Mouse (Mus musculus): ENCODE measurements around the gene Pcx. TPM values are rescaled to one million over a fixed set of nuclear protein-coding genes. Genes with fewer than 3 reads are reported as not detected.

Gene Pcx
- polyA plus RNA-seq, 1 experiment from 2014 or later = 16.7 TPM

GRCm38 (mm10) chr19:4536606-4537005 lies 26.3 kb downstream of the Pcx start:
- WGBS = 66% methylated on average over 3 of the region's 3 CpGs
- ATAC-seq (ENCODE audit: low FRiP score, low TSS enrichment) = no peak

DNA sequence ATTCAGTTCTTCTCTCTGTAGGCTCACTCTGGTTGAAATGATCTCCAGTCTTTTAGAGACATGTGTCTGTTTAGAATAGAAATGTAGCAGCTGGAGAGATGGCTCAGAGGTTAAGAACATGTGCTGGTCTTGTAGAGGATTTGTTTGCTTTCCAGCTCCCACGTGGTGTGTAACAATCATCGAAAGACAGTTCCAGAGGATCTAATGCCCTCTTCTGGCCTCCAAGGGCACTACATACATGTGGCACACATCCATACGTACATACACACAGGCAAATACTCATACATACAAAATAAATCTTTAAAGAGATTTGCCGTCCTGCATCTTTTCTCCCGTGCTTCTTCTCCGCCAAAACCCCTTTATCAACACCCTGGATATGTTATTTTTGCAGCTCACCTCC lies 30.0 kb downstream of the Pcx start:
- H3K9me3 ChIP-seq (ENCODE audit: control insufficient read depth, low read length) = no peaks in the 10 kb centered on the region
- no peaks in the 10 kb centered on the region for H3K27me3 ChIP-seq (ENCODE audit: control insufficient read depth, insufficient read depth, low read length)
- H3K4me3 ChIP-seq (ENCODE audit: low read length) = no peak overlapping the region
- 83% methylated on average over 6 of the region's 6 CpGs for WGBS
- no peak overlapping the region for H3K9ac ChIP-seq (ENCODE audit: low read depth, low read length)
- no peaks in the 10 kb centered on the region for H3K4me1 ChIP-seq (ENCODE audit: control insufficient read depth, insufficient read depth, low read length)
- no peak overlapping the region for H3K27ac ChIP-seq (ENCODE audit: low read depth, low read length)
- no peak overlapping the region for H3K4me2 ChIP-seq (replicated peaks; ENCODE audit: low read depth, low read length)
- no peaks in the 10 kb centered on the region for H3K36me3 ChIP-seq (ENCODE audit: control insufficient read depth, insufficient read depth, low read length)
- no peak for ATAC-seq (ENCODE audit: low FRiP score, low TSS enrichment)

More at GRCm38 (mm10) chr19:4536606-4537005, 26.3 kb downstream of the Pcx start:
- Histone ChIP-seq H3K4me3 (ENCODE audit: low read length) (no peak overlapping the region), H3K9me3 (ENCODE audit: control insufficient read depth, low read length) (no peaks in the 10 kb centered on the region), H3K9ac (ENCODE audit: low read depth, low read length) (no peak overlapping the region), H3K27me3 (ENCODE audit: control insufficient read depth, insufficient read depth, low read length) (no peaks in the 10 kb centered on the region), H3K27ac (ENCODE audit: low read depth, low read length) (no peak overlapping the region), H3K4me2 (replicated peaks; ENCODE audit: low read depth, low read length) (no peak overlapping the region), H3K36me3 (ENCODE audit: control insufficient read depth, insufficient read depth, low read length) (no peaks in the 10 kb centered on the region), H3K4me1 (ENCODE audit: control insufficient read depth, insufficient read depth, low read length) (no peaks in the 10 kb centered on the region)

GRCm38 (mm10) chr19:4540992-4541391 lies 30.7 kb downstream of the Pcx start:
- 46% methylated on average over 3 of the region's 3 CpGs for WGBS
- no peak for ATAC-seq (ENCODE audit: low FRiP score, low TSS enrichment)
- Histone ChIP-seq H3K36me3 (ENCODE audit: control insufficient read depth, insufficient read depth, low read length) (no peaks in the 10 kb centered on the region), H3K27me3 (ENCODE audit: control insufficient read depth, insufficient read depth, low read length) (no peaks in the 10 kb centered on the region), H3K4me2 (replicated peaks; ENCODE audit: low read depth, low read length) (no peak overlapping the region), H3K9ac (ENCODE audit: low read depth, low read length) (no peak overlapping the region), H3K27ac (ENCODE audit: low read depth, low read length) (no peak overlapping the region), H3K4me1 (ENCODE audit: control insufficient read depth, insufficient read depth, low read length) (no peaks in the 10 kb centered on the region), H3K4me3 (ENCODE audit: low read length) (no peak overlapping the region), H3K9me3 (ENCODE audit: control insufficient read depth, low read length) (no peaks in the 10 kb centered on the region)

- H3K36me3 ChIP-seq (ENCODE audit: control insufficient read depth, insufficient read depth, low read length) = no peaks in the 10 kb centered on the region
- no peak overlapping the region for H3K4me2 ChIP-seq (replicated peaks; ENCODE audit: low read depth, low read length)
- H3K4me1 ChIP-seq (ENCODE audit: control insufficient read depth, insufficient read depth, low read length) = no peaks in the 10 kb centered on the region
- H3K4me3 ChIP-seq (ENCODE audit: low read length) = no peak overlapping the region
- no peak for ATAC-seq (ENCODE audit: low FRiP score, low TSS enrichment)
- H3K9me3 ChIP-seq (ENCODE audit: control insufficient read depth, low read length) = no peaks in the 10 kb centered on the region
- H3K27me3 ChIP-seq (ENCODE audit: control insufficient read depth, insufficient read depth, low read length) = no peaks in the 10 kb centered on the region
- H3K27ac ChIP-seq (ENCODE audit: low read depth, low read length) = no peak overlapping the region
- H3K9ac ChIP-seq (ENCODE audit: low read depth, low read length) = no peak overlapping the region
Measured at GRCm38 (mm10) chr19:4542081-4542480, 31.8 kb downstream of the Pcx start.

DNA sequence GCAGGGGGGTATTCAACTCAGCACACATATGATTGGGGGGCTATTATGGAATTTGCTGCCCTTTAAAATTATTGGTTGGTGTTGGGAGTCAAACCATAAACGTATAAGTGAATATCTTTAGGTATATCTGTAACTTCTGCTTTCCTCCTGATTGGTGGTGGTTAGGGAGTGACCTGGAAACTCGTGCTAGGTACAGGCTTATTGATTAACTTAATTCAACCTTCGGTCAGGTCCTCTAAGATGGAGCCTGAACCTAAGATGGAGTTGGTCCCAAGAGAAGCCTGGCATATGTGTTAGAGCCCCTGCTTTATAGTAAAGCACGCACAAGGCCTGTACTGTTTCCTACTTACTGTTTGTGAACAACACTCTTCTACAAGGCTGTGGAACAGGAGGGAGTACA lies 34.8 kb downstream of the Pcx start:
- H3K36me3 ChIP-seq (ENCODE audit: control insufficient read depth, insufficient read depth, low read length) = no peaks in the 10 kb centered on the region
- H3K4me2 ChIP-seq (replicated peaks; ENCODE audit: low read depth, low read length) = no peak overlapping the region
- 84% methylated on average over 4 of the region's 4 CpGs for WGBS
- H3K9ac ChIP-seq (ENCODE audit: low read depth, low read length) = no peak overlapping the region
- no peaks in the 10 kb centered on the region for H3K4me1 ChIP-seq (ENCODE audit: control insufficient read depth, insufficient read depth, low read length)
- no peak overlapping the region for H3K4me3 ChIP-seq (ENCODE audit: low read length)
- ATAC-seq (ENCODE audit: low FRiP score, low TSS enrichment) = no peak
- no peaks in the 10 kb centered on the region for H3K9me3 ChIP-seq (ENCODE audit: control insufficient read depth, low read length)
- no peaks in the 10 kb centered on the region for H3K27me3 ChIP-seq (ENCODE audit: control insufficient read depth, insufficient read depth, low read length)
- no peak overlapping the region for H3K27ac ChIP-seq (ENCODE audit: low read depth, low read length)

- no peak for ATAC-seq (ENCODE audit: low FRiP score, low TSS enrichment)
- no peak overlapping the region for H3K4me3 ChIP-seq (ENCODE audit: low read length)
Measured at GRCm38 (mm10) chr19:4545841-4546240, 35.6 kb downstream of the Pcx start.

DNA sequence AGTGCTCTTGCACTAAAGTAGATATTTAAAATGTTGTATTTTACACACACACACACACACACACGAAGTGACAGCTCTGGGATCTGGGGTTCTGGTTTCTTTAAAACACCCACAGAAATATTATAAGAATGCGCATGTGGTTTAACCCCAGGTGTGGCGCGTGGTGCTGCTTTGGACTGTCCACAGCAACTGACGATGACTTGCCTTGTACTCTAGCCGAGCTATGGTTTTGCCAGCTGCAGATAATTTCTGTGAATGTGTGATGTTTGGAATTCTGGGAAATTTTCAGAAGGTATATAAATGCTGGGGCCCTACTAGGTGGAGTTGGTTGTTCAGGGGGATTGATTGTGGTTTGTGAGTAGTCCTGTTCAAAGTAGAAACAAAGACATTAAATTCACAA lies 37.5 kb downstream of the Pcx start:
- H3K36me3 ChIP-seq (ENCODE audit: control insufficient read depth, insufficient read depth, low read length) = no peaks in the 10 kb centered on the region
- no peak for ATAC-seq (ENCODE audit: low FRiP score, low TSS enrichment)
- no peak overlapping the region for H3K27ac ChIP-seq (ENCODE audit: low read depth, low read length)
- no peak overlapping the region for H3K4me3 ChIP-seq (ENCODE audit: low read length)
- H3K4me1 ChIP-seq (ENCODE audit: control insufficient read depth, insufficient read depth, low read length) = no peaks in the 10 kb centered on the region
- 84% methylated on average over 6 of the region's 6 CpGs for WGBS
- no peak overlapping the region for H3K9ac ChIP-seq (ENCODE audit: low read depth, low read length)
- H3K4me2 ChIP-seq (replicated peaks; ENCODE audit: low read depth, low read length) = no peak overlapping the region
- H3K27me3 ChIP-seq (ENCODE audit: control insufficient read depth, insufficient read depth, low read length) = no peaks in the 10 kb centered on the region
- H3K9me3 ChIP-seq (ENCODE audit: control insufficient read depth, low read length) = no peaks in the 10 kb centered on the region

More at GRCm38 (mm10) chr19:4545841-4546240, 35.6 kb downstream of the Pcx start:
- H3K36me3 ChIP-seq (ENCODE audit: control insufficient read depth, insufficient read depth, low read length) = no peaks in the 10 kb centered on the region
- no peaks in the 10 kb centered on the region for H3K4me1 ChIP-seq (ENCODE audit: control insufficient read depth, insufficient read depth, low read length)
- H3K9me3 ChIP-seq (ENCODE audit: control insufficient read depth, low read length) = no peaks in the 10 kb centered on the region
- WGBS = 88% methylated on average over 6 of the region's 6 CpGs
- no peak overlapping the region for H3K9ac ChIP-seq (ENCODE audit: low read depth, low read length)
- H3K4me2 ChIP-seq (replicated peaks; ENCODE audit: low read depth, low read length) = no peak overlapping the region
- H3K27me3 ChIP-seq (ENCODE audit: control insufficient read depth, insufficient read depth, low read length) = no peaks in the 10 kb centered on the region
- H3K27ac ChIP-seq (ENCODE audit: low read depth, low read length) = no peak overlapping the region

GRCm38 (mm10) chr19:4548305-4548883 lies 38.1 kb downstream of the Pcx start:
- WGBS = 77% methylated on average over 3 of the region's 3 CpGs
- H3K4me2 ChIP-seq (replicated peaks; ENCODE audit: low read depth, low read length) = no peak overlapping the region
- no peaks in the 10 kb centered on the region for H3K9me3 ChIP-seq (ENCODE audit: control insufficient read depth, low read length)
- H3K27me3 ChIP-seq (ENCODE audit: control insufficient read depth, insufficient read depth, low read length) = no peaks in the 10 kb centered on the region
- no peak overlapping the region for H3K4me3 ChIP-seq (ENCODE audit: low read length)
- H3K4me1 ChIP-seq (ENCODE audit: control insufficient read depth, insufficient read depth, low read length) = no peaks in the 10 kb centered on the region
- no peaks in the 10 kb centered on the region for H3K36me3 ChIP-seq (ENCODE audit: control insufficient read depth, insufficient read depth, low read length)
- no peak for ATAC-seq (ENCODE audit: low FRiP score, low TSS enrichment)
- H3K9ac ChIP-seq (ENCODE audit: low read depth, low read length) = no peak overlapping the region
- no peak overlapping the region for H3K27ac ChIP-seq (ENCODE audit: low read depth, low read length)

DNA sequence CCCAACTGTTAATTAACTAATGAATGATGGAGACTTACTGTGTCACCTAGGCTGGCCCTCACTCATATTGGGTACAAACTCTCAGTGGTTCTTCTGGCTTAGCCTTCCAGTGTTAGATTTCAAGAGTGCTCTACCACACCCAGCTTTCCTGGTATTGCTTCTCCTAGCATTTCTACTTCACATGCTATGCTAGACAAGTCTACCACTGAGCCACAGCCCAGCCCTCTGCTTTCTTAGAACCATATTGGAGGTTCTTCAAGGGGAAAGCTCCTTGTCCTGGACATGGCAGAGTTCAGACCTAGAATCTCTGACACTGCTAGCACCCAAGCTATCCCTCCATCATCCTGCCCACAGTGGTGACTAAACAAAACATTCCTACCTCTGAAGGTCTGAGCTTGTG lies 44.0 kb downstream of the Pcx start:
- no peak for ATAC-seq (ENCODE audit: low FRiP score, low TSS enrichment)
- Histone ChIP-seq H3K27me3 (ENCODE audit: control insufficient read depth, insufficient read depth, low read length) (no peaks in the 10 kb centered on the region), H3K4me3 (ENCODE audit: low read length) (no peak overlapping the region)

More for the DNA sequence above, 44.0 kb downstream of the Pcx start:
- no peak overlapping the region for H3K9ac ChIP-seq (ENCODE audit: low read depth, low read length)
- no peaks in the 10 kb centered on the region for H3K36me3 ChIP-seq (ENCODE audit: control insufficient read depth, insufficient read depth, low read length)
- no peaks in the 10 kb centered on the region for H3K4me1 ChIP-seq (ENCODE audit: control insufficient read depth, insufficient read depth, low read length)
- H3K4me2 ChIP-seq (replicated peaks; ENCODE audit: low read depth, low read length) = no peak overlapping the region
- no peak overlapping the region for H3K27ac ChIP-seq (ENCODE audit: low read depth, low read length)
- H3K9me3 ChIP-seq (ENCODE audit: control insufficient read depth, low read length) = no peaks in the 10 kb centered on the region
